Mouse (Mus musculus) lung, embryonic 14.5 days (tissue): Measurements from ENCODE around the gene Lrrc58. TPM values are rescaled to one million over a fixed set of nuclear protein-coding genes. Genes with fewer than 3 reads are reported as not detected.
A peak's percentile ranks its signal among the peaks of the same experiment; 100 is the strongest.

Source experiments
- ATAC-seq: fragments of 200-750 bp; cut with Nextera tagmentation; 2 replicates; pipeline ENCODE4 v1.8.0; 2017; ENCODE audit warnings: mild to moderate bottlenecking, moderate TSS enrichment, moderate library complexity; ENCODE audit not compliant: insufficient read depth
- DNase-seq: peaks from one replicate; pipeline ENCODE4 v3.0.0-alpha.2; 2015
- H3K27ac ChIP-seq: fragments of 300-500 bp; sonication (generic); 2 replicates; pipeline ENCODE4 v1.5.1; 2014; ENCODE audit warnings: low read depth, mild to moderate bottlenecking, moderate library complexity
- H3K27me3 ChIP-seq: fragments of 300-500 bp; sonication (generic); 2 replicates; pipeline ENCODE4 v1.6.1; 2014; ENCODE audit warnings: low read length, control low read depth; ENCODE audit not compliant: insufficient read depth
- H3K36me3 ChIP-seq: fragments of 300-500 bp; sonication (generic); 2 replicates; pipeline ENCODE4 v1.6.1; 2014; ENCODE audit warnings: control low read depth; ENCODE audit not compliant: insufficient read depth
- H3K4me1 ChIP-seq: fragments of 300-500 bp; sonication (generic); 2 replicates; pipeline ENCODE4 v1.6.1; 2014; ENCODE audit warnings: antibody characterized with exemption, control low read depth; ENCODE audit not compliant: insufficient read depth
- H3K4me2 ChIP-seq: fragments of 300-500 bp; sonication (generic); 2 replicates; pipeline ENCODE4 v1.6.1; 2014; ENCODE audit warnings: mild to moderate bottlenecking
- H3K4me3 ChIP-seq: fragments of 300-500 bp; sonication (generic); 2 replicates; pipeline ENCODE4 v1.5.1; 2014; ENCODE audit warnings: low read depth, low read length
- H3K9ac ChIP-seq: fragments of 300-500 bp; sonication (generic); 2 replicates; pipeline ENCODE4 v1.6.1; 2014
- H3K9me3 ChIP-seq: fragments of 300-500 bp; sonication (generic); 2 replicates; pipeline ENCODE4 v1.6.1; 2016; ENCODE audit warnings: low read depth, low read length, control low read depth
- CTCF ChIP-seq: IDR thresholded peaks from 2 replicates; pipeline ENCODE4 v1.5.1; 2016; ENCODE audit warnings: antibody characterized with exemption, low read depth
- WGBS: fragments of 180-500 bp; shearing (Covaris S2); extraction: QIAGEN DNeasy Blood & Tissue Kit; methylation state at CpG from one replicate; pipeline ENCODE4 v1.1.7; 2014; 5-methylcytosine and 5-hydroxymethylcytosine counted together
- polyA plus RNA-seq: library from polyadenylated mRNA; unstranded; fragments of >200 nt; fragmentation: Nextera tagmentation; extraction: Ambion mirVana; gene quantifications from 2 replicates; pipeline ENCODE4 v1.2.1, GENCODE M21; 2014

Lrrc58 gene
- polyA plus RNA-seq, 1 experiment from 2014 or later: 78.4 TPM

GRCm38 (mm10) chr16:37920842-37921409 lies 52.7 kb downstream of the Lrrc58 start:
- no peaks in the 10 kb centered on the region for H3K4me1 ChIP-seq
- H3K4me2 ChIP-seq: no peak overlapping the region
- H3K9me3 ChIP-seq: no peaks in the 10 kb centered on the region
- ATAC-seq (no peak), DNase-seq (no peak)
- H3K27me3 ChIP-seq: peaks cover 6% of the 10 kb centered on the region; the same call in 1 of the 2 replicates
- H3K4me3 ChIP-seq: no peak overlapping the region
- 60% methylated on average over 8 of the region's 8 CpGs for WGBS
- H3K27ac ChIP-seq: no peak overlapping the region
- no peaks in the 10 kb centered on the region for H3K36me3 ChIP-seq
- TF ChIP-seq CTCF: no peak
- H3K9ac ChIP-seq: no peak overlapping the region

- no peak for TF ChIP-seq CTCF
- DNase-seq (no peak), ATAC-seq (no peak)
- Histone ChIP-seq H3K9me3 (no peaks in the 10 kb centered on the region), H3K27ac (no peak overlapping the region), H3K4me3 (no peak overlapping the region), H3K27me3 (no peaks in the 10 kb centered on the region), H3K36me3 (no peaks in the 10 kb centered on the region), H3K9ac (no peak overlapping the region), H3K4me2 (no peak overlapping the region), H3K4me1 (no peaks in the 10 kb centered on the region)
- 65% methylated on average over 7 of the region's 7 CpGs for WGBS
Measured at GRCm38 (mm10) chr16:37926087-37926486, 57.9 kb downstream of the Lrrc58 start.

- no peak for TF ChIP-seq CTCF
- H3K9ac ChIP-seq: no peak overlapping the region
- no peaks in the 10 kb centered on the region for H3K9me3 ChIP-seq
- no peaks in the 10 kb centered on the region for H3K27me3 ChIP-seq
- no peak overlapping the region for H3K4me2 ChIP-seq
- H3K4me1 ChIP-seq: no peaks in the 10 kb centered on the region
- WGBS: 45% methylated on average over 4 of the region's 4 CpGs
- no peak overlapping the region for H3K27ac ChIP-seq
- DNase-seq (no peak), ATAC-seq (no peak)
- no peak overlapping the region for H3K4me3 ChIP-seq
- no peaks in the 10 kb centered on the region for H3K36me3 ChIP-seq
Measured at GRCm38 (mm10) chr16:37927117-37927516, 58.9 kb downstream of the Lrrc58 start.

- H3K9me3 ChIP-seq: no peaks in the 10 kb centered on the region; the same call in 1 of the 2 replicates
- TF ChIP-seq CTCF: no peak
- H3K4me3 ChIP-seq: no peak overlapping the region
- ATAC-seq (no peak), DNase-seq (peak; percentile 19)
- no peaks in the 10 kb centered on the region for H3K4me1 ChIP-seq
- no peak overlapping the region for H3K4me2 ChIP-seq
- no peaks in the 10 kb centered on the region for H3K36me3 ChIP-seq
- no peaks in the 10 kb centered on the region for H3K27me3 ChIP-seq
- H3K9ac ChIP-seq: no peak overlapping the region
- 51% methylated on average over 2 of the region's 2 CpGs for WGBS
- H3K27ac ChIP-seq: no peak overlapping the region
Measured at GRCm38 (mm10) chr16:37929006-37929405, 60.8 kb downstream of the Lrrc58 start.

GRCm38 (mm10) chr16:37929626-37930025 lies 61.4 kb downstream of the Lrrc58 start:
- Histone ChIP-seq H3K4me1 (no peaks in the 10 kb centered on the region), H3K27me3 (no peaks in the 10 kb centered on the region), H3K9ac (no peak overlapping the region), H3K27ac (no peak overlapping the region), H3K9me3 (no peaks in the 10 kb centered on the region; the same call in 1 of the 2 replicates), H3K36me3 (no peaks in the 10 kb centered on the region), H3K4me2 (no peak overlapping the region), H3K4me3 (no peak overlapping the region)
- ATAC-seq (no peak), DNase-seq (no peak)
- 77% methylated on average over 2 of the region's 2 CpGs for WGBS
- TF ChIP-seq CTCF: peak; percentile 25; the same call in 1 of the 2 replicates

- Histone ChIP-seq H3K9ac (no peak overlapping the region), H3K36me3 (no peaks in the 10 kb centered on the region), H3K9me3 (no peaks in the 10 kb centered on the region; the same call in 1 of the 2 replicates), H3K4me3 (no peak overlapping the region), H3K27ac (no peak overlapping the region), H3K4me1 (no peaks in the 10 kb centered on the region), H3K27me3 (no peaks in the 10 kb centered on the region), H3K4me2 (no peak overlapping the region)
- ATAC-seq (no peak), DNase-seq (no peak)
- TF ChIP-seq CTCF: no peak
- 85% methylated on average over 2 of the region's 2 CpGs for WGBS
Measured at GRCm38 (mm10) chr16:37934932-37935331, 66.7 kb downstream of the Lrrc58 start.

- no peak overlapping the region for H3K9ac ChIP-seq
- H3K4me3 ChIP-seq: no peak overlapping the region
- H3K4me1 ChIP-seq: no peaks in the 10 kb centered on the region
- WGBS: 72% methylated on average over 8 of the region's 8 CpGs
- no peak overlapping the region for H3K27ac ChIP-seq
- no peaks in the 10 kb centered on the region for H3K36me3 ChIP-seq
- no peaks in the 10 kb centered on the region for H3K27me3 ChIP-seq
- DNase-seq (no peak), ATAC-seq (no peak)
- H3K9me3 ChIP-seq: no peaks in the 10 kb centered on the region; the same call in 1 of the 2 replicates
- no peak for TF ChIP-seq CTCF
- no peak overlapping the region for H3K4me2 ChIP-seq
Measured at GRCm38 (mm10) chr16:37937276-37937675, 69.1 kb downstream of the Lrrc58 start.

Other genes starting within 250 kb of the Lrrc58 start
- 54.4 and 61.7 TPM in 2 replicates for gene Ndufb4, start 213.9 kb upstream of the Lrrc58 start, polyA plus RNA-seq
- 460 and 502 TPM in 2 replicates for gene Fstl1, start 91.5 kb upstream of the Lrrc58 start, polyA plus RNA-seq
- 0.38 and 0.46 TPM in 2 replicates for gene Gm36028, start 7.2 kb upstream of the Lrrc58 start, polyA plus RNA-seq
- 0.58 and 1.4 TPM in 2 replicates for gene Gpr156, start 48.1 kb downstream of the Lrrc58 start, polyA plus RNA-seq
- gene Gsk3b, start 220.6 kb downstream of the Lrrc58 start, polyA plus RNA-seq: 62.6 and 63.0 TPM in 2 replicates